Mouse (Mus musculus): ENCODE measurements around the gene Tbc1d25. TPM values are rescaled to one million over a fixed set of nuclear protein-coding genes. Genes with fewer than 3 reads are reported as not detected.

Tbc1d25 gene
- total and polyA plus RNA-seq, 3 experiments = 8.0 to 23.4 TPM; not detected in 1

GRCm38 (mm10) chrX:8203105-8203504 lies 27.1 kb upstream of the Tbc1d25 start:
- Histone ChIP-seq H3K27me3 (ENCODE audit: control insufficient read depth in 1 of 2, insufficient read depth in 2 of 2, low read length in 2 of 2) (no peaks in the 10 kb centered on the region), H3K9me3 (replicated peaks; ENCODE audit: insufficient read depth, low read length) (no peaks in the 10 kb centered on the region), H3K36me3 (ENCODE audit: control insufficient read depth in 1 of 2, insufficient read depth in 2 of 2, low read length in 2 of 2) (peaks cover 0 to 8% of the 10 kb centered on the region in 2 experiments; a peak in 2 of 4 replicates), H3K79me2 (ENCODE audit: control insufficient read depth, insufficient read depth, low read length, poor library complexity) (no peaks in the 10 kb centered on the region), H3K4me1 (ENCODE audit: control insufficient read depth in 1 of 2, insufficient read depth in 2 of 2, low read length in 2 of 2) (peaks cover 4 to 10% of the 10 kb centered on the region in 2 experiments), H3K4me3 (ENCODE audit: control insufficient read depth in 1 of 2, insufficient read depth in 1 of 2, low read depth in 2 of 2, low read length in 2 of 2) (no peak overlapping the region), H3K27ac (ENCODE audit: control insufficient read depth, low read depth, low read length) (no peak overlapping the region), H3K9ac (ENCODE audit: control insufficient read depth, low read depth, low read length, poor library complexity, severe bottlenecking) (no peak overlapping the region)
- DNase-seq (ENCODE audit: low read depth, low spot score) = no peak
- TF ChIP-seq MAZ (IDR thresholded peaks at IDR 0.05; ENCODE audit: low read depth, low read length) = no peak
- TF ChIP-seq MAFK (IDR thresholded peaks at IDR 0.05; ENCODE audit: borderline replicate concordance, low read depth, low read length) = no peak
- no peak for TF ChIP-seq TAL1 (IDR thresholded peaks at IDR 0.05; ENCODE audit: low read length)
- no peak for TF ChIP-seq ZKSCAN1 (IDR thresholded peaks at IDR 0.05; ENCODE audit: low read depth, low read length)
- TF ChIP-seq RAD21 (IDR thresholded peaks at IDR 0.05; ENCODE audit: low read depth, low read length) = no peak
- no peak for TF ChIP-seq MAX (IDR thresholded peaks at IDR 0.05; ENCODE audit: low read length)
- no peak for TF ChIP-seq SMC3 (IDR thresholded peaks at IDR 0.05; ENCODE audit: low read depth, low read length)
- no peak for TF ChIP-seq USF2 (IDR thresholded peaks at IDR 0.05; ENCODE audit: borderline replicate concordance in 1 of 2, insufficient read depth in 1 of 2, low read depth in 1 of 2, low read length in 2 of 2)
- no peak for TF ChIP-seq TCF12 (IDR thresholded peaks at IDR 0.05; ENCODE audit: low read depth, low read length)
- no peak for TF ChIP-seq ELF1 (IDR thresholded peaks at IDR 0.05; ENCODE audit: low read depth, low read length)
- TF ChIP-seq HCFC1 (IDR thresholded peaks at IDR 0.05; ENCODE audit: low read depth, low read length) = no peak
- TF ChIP-seq MYB (IDR thresholded peaks at IDR 0.05; ENCODE audit: low read depth, low read length) = no peak
- no peak for TF ChIP-seq ZNF384 (IDR thresholded peaks at IDR 0.05; ENCODE audit: low read depth, low read length)
- TF ChIP-seq MYC (IDR thresholded peaks at IDR 0.05; ENCODE audit: low read depth, low read length) = no peak
- TF ChIP-seq TBP (IDR thresholded peaks at IDR 0.05; ENCODE audit: low read depth, low read length) = no peak
- no peak for TF ChIP-seq CHD2 (IDR thresholded peaks at IDR 0.05; ENCODE audit: low read length)
- no peak for TF ChIP-seq ETS1 (IDR thresholded peaks at IDR 0.05; ENCODE audit: low read depth, low read length)
- no peak for TF ChIP-seq RCOR1 (IDR thresholded peaks at IDR 0.05; ENCODE audit: low read depth, low read length)

DNA sequence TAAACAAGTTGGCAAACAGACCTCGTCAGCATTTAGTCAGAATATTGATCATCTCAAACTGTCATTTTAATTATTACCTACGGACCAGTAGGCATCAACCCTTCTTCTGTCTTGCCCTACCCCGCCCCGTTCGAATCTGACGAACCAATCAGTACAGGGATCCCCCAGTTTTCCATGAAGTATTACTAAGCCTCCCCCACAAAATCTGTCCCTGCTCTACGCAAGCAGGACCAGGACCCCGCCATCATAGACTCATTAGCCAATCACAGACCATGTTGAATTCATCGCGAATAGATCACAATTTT lies 17.4 kb upstream of the Tbc1d25 start, which contains the start of gene Ebp:
Gene Ebp, minus strand, starts transcription at position 94 of the 305 bp plus-strand sequence.
- no peak for DNase-seq (ENCODE audit: low read depth, low spot score)
- H3K9ac ChIP-seq (ENCODE audit: control insufficient read depth, low read depth, low read length, poor library complexity, severe bottlenecking) = peak within 1 kb of the TSS; percentile 92

More for the DNA sequence above, 17.4 kb upstream of the Tbc1d25 start, which contains the start of gene Ebp:
- Histone ChIP-seq H3K4me3 (ENCODE audit: control insufficient read depth in 1 of 2, insufficient read depth in 1 of 2, low read depth in 2 of 2, low read length in 2 of 2) (peak within 1 kb of the TSS; percentile 77 to 91), H3K9me3 (replicated peaks; ENCODE audit: insufficient read depth, low read length) (no peaks in the 10 kb centered on the region), H3K36me3 (ENCODE audit: control insufficient read depth in 1 of 2, insufficient read depth in 2 of 2, low read length in 2 of 2) (peaks cover 0 to 7% of the 10 kb centered on the region in 2 experiments; a peak in 2 of 4 replicates), H3K4me1 (ENCODE audit: control insufficient read depth in 1 of 2, insufficient read depth in 2 of 2, low read length in 2 of 2) (peaks cover 2 to 16% of the 10 kb centered on the region in 2 experiments), H3K27ac (ENCODE audit: control insufficient read depth, low read depth, low read length) (peak within 1 kb of the TSS; percentile 69), H3K79me2 (ENCODE audit: control insufficient read depth, insufficient read depth, low read length, poor library complexity) (peaks cover 10% of the 10 kb centered on the region), H3K27me3 (ENCODE audit: control insufficient read depth in 1 of 2, insufficient read depth in 2 of 2, low read length in 2 of 2) (no peaks in the 10 kb centered on the region)
- TF ChIP-seq MXI1 (IDR thresholded peaks at IDR 0.05; ENCODE audit: low read depth, low read length) (no peak), E2F4 (IDR thresholded peaks at IDR 0.05; ENCODE audit: borderline replicate concordance, low read depth, low read length) (no peak), USF2 (IDR thresholded peaks at IDR 0.05; ENCODE audit: borderline replicate concordance in 1 of 2, insufficient read depth in 1 of 2, low read depth in 1 of 2, low read length in 2 of 2) (no peak), POLR2AphosphoS2 (IDR thresholded peaks at IDR 0.05; ENCODE audit: low read length) (no peak), SMC3 (IDR thresholded peaks at IDR 0.05; ENCODE audit: low read depth, low read length) (no peak), MYB (IDR thresholded peaks at IDR 0.05; ENCODE audit: low read depth, low read length) (no peak)

All from MEL (cell line).